Mouse (Mus musculus): ENCODE results near the gene Kif3b.

The Kif3b gene

DNA sequence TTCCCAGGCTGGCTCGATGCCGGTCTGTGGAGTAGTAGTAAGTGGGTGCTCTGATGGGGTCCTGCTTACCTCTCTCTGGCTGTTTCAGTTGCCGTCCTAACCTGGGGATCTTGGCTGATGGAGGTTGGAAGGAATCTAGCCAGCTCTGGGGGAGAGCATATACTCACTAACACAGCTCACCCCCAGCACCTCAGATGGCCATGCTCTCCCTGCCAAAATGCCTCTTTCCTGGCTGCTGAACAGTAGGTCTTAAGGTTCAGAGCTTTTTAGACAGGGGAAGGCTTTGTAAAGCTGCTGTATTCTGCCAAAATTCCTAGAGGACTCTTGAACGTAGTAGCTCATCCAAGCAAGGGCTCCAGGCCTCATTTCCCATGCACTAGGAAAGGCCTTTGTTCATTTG lies 6.6 kb downstream of the Kif3b start:
- no peak for DNase-seq (ENCODE audit: low read depth, low spot score)

GRCm38 (mm10) chr2:153298460-153298859 lies 7.2 kb downstream of the Kif3b start:
- DNase-seq (ENCODE audit: low read depth, low spot score) = no peak

- DNase-seq (ENCODE audit: low read depth, low spot score) = peak; percentile 24
Observed at GRCm38 (mm10) chr2:153298863-153299262, 7.7 kb downstream of the Kif3b start.

DNA sequence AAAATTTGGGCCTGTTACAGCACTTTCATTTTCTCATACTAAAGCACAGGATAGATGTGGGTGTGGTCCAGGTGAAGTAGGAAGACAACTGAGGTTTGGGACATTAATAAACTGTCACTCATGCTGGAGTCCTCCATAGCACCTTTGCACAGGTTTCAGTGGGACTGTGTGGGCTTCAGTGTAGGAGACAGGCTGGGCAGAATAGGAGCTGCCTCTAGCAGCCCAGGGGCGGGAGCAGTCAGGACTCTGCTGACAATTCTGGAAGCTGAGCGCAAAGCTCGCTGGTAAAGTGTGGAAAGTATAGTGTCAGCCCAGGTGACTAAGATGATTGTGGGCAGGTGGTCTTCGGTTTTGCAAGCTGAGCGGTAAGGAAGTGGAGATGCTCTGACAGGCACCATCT lies 9.9 kb downstream of the Kif3b start:
- no peak for DNase-seq (ENCODE audit: low read depth, low spot score)

DNA sequence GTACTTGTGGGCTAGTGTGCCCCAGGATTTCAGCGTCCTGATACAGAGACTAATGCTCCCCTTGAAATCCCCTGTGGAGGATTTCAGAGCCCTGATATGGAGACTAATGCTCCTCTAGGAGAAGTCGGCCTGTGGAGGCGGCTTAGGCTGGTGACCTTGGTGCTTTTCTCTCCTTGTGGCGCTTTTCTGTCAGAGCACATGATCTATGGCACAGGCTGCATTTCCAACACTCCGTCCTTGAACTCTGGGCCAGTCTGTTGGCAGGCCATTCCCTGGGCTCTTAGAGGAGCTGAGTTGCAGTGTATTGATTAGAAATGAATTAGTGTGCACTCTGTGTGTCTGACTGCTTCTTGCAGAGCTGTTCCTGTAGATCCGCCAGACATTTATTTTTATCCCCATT lies 14.0 kb downstream of the Kif3b start:
- DNase-seq (ENCODE audit: low read depth, low spot score) = no peak

DNA sequence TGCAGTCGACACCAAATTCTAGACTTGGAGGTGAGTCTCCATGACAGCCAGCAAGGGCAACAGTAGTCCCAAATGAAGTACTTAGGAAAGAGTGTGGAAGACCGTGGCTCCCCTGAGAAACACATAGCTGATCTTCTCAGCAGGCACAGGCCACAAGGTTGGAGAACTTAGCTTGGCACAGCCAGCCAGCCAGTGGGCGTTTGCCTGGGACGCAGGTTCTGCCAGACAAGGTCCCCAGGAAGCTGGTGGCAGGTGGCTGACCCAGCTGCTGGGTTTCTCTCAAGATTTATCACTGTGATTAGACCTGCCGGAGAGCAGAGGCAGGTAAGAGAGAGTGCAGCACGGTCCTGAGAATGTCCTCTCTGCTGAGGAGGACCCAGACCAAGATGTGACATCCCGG lies 17.4 kb downstream of the Kif3b start:
- no peak for DNase-seq (ENCODE audit: low read depth, low spot score)

- no peak for DNase-seq (ENCODE audit: low read depth, low spot score)
Observed at GRCm38 (mm10) chr2:153309106-153309505, 17.9 kb downstream of the Kif3b start.

- no peak for DNase-seq (ENCODE audit: low read depth, low spot score)
Observed at GRCm38 (mm10) chr2:153310228-153310627, 19.0 kb downstream of the Kif3b start.

DNA sequence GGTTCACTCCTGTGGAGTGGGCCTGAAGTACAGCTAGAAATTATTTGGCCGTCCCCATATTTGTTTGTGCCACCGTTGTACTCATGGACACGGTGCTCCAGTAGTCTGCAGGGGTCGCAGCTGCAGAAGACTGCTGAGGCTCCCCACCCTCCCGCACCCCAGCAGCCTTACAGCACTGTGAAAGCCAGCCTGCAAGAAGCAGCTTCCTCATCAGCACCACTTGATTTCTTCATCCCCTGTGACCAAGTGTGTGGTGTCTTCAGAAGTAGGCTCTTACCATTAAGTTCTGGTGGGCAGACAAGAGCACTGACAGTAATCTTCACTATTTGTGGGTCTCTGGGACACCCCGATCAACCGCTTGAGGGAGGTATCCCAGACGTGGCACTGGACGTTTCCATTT lies 21.7 kb downstream of the Kif3b start:
- DNase-seq (ENCODE audit: low read depth, low spot score) = no peak

DNA sequence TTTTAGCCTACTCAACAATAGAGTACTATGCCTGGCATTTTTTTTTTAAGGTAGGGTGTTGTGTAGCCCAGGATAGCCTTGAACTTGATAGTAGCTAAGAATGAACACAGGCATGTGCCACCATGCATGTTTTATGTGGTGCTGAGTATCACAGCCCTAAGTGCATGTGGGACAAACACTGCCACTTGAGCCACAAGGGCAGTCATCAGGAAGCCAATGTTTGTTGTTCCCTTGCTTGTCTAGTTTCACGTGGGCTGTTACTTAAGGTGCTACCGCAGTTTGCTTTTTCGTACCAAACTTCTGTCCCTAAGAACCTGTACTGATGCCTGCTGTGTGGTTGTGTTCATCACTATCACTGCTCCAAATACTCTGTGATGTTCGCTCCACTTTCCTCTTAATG lies 27.2 kb downstream of the Kif3b start:
- DNase-seq (ENCODE audit: low read depth, low spot score) = no peak

GRCm38 (mm10) chr2:153319036-153319643 lies 27.9 kb downstream of the Kif3b start:
- DNase-seq (ENCODE audit: low read depth, low spot score) = no peak

GRCm38 (mm10) chr2:153325706-153326376 lies 34.6 kb downstream of the Kif3b start:
- DNase-seq (ENCODE audit: low read depth, low spot score) = peak; percentile 41

DNA sequence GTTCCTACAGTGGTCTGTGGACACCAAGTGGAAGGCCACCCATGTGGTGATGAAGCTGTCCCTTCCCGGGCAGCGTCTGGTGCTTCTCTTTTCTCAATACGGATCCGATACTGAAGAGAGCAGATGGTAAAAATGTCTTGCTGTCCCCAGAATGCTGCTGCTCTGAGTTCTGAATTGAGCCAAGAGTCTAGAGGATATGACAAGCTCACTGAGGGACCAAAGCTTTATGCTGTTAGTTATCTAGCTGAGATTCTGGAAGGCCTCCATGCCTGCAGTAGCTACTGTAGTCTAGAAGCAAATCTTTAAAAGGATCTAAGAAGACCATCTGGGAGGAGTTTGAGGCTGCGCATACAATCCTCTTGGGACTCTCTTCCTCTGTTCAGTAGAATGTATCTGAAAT lies 41.1 kb downstream of the Kif3b start:
- no peak for DNase-seq (ENCODE audit: low read depth, low spot score)

- DNase-seq (ENCODE audit: low read depth, low spot score) = no peak
Observed at GRCm38 (mm10) chr2:153332981-153333380, 41.8 kb downstream of the Kif3b start.

GRCm38 (mm10) chr2:153333822-153334232 lies 42.6 kb downstream of the Kif3b start:
- DNase-seq (ENCODE audit: low read depth, low spot score) = no peak

DNA sequence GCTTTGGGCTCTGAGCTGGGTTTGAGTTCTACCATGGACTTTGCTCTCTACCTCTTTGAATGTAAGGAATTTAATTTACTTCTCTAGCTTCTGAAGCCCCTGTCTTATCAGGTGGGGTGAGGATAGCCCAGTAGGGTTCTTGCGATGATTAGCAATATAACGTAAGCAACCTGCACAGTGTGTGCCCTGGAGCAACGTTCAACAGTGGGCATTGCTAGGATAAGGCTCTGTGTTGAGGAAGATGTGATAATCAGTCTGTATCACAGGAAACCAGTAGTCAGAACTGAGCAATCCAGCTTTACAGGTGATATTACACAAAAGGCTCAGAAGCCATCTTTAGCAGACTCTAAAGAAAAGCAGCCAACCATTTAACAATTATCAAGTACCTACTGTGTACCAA lies 43.1 kb downstream of the Kif3b start:
- DNase-seq (ENCODE audit: low read depth, low spot score) = no peak

GRCm38 (mm10) chr2:153336117-153336516 lies 44.9 kb downstream of the Kif3b start:
- DNase-seq (ENCODE audit: low read depth, low spot score) = no peak

- no peak for DNase-seq (ENCODE audit: low read depth, low spot score)
Observed at GRCm38 (mm10) chr2:153338361-153339350, 47.4 kb downstream of the Kif3b start.

DNA sequence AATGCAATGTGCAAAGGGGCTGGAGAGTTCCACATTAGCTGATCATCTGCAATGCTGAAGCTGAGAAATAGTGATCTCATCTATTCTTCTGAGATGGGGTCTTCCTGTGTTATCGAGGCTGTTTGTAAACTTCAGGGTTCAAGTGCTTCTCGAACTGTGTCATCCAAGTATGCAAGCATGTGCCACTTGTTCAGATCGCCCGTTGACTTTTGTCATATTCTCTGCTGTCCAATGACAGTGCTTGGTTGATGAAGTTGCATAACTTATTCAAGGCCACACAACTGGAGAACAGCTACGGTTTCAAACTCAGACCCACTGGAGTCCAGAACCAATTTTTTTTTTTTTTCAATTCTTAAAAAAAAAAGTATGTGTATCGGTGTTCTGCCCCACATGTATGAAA lies 51.0 kb downstream of the Kif3b start:
- no peak for DNase-seq (ENCODE audit: low read depth, low spot score)

DNA sequence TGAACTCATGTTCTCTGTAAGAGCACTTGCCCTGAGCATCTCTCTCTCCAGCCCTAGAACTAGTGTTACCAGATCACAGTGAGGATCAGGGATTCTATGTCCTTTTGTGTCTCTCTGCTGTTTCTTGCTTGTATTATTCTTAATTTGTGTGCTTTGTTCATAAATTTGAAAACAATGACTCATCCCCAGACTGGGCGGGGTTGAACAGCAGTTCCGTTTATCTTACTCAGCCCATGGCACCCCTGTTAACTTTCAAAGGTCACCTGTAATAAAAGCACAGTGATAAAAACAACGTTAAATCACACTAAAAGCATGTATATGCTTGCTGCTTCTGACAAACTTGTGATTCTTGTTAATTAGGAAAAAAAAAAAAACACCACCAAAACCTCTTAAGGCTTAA lies 51.4 kb downstream of the Kif3b start:
- DNase-seq (ENCODE audit: low read depth, low spot score) = no peak

- no peak for DNase-seq (ENCODE audit: low read depth, low spot score)
Observed at GRCm38 (mm10) chr2:153343191-153343590, 52.0 kb downstream of the Kif3b start.

- DNase-seq (ENCODE audit: low read depth, low spot score) = no peak
Observed at GRCm38 (mm10) chr2:153345071-153345453, 53.8 kb downstream of the Kif3b start.

Measured in A20 (cell line).